Mouse (Mus musculus) stomach, embryonic 15.5 days (tissue): ENCODE measurements at regions not wholly inside any gene's neighbourhood (a gene's known extent, or its start where the extent isn't known, plus 50 kb on each side); places are given as distances from the start of the nearest gene placed in this dataset.

Experiments used
- ATAC-seq: fragments of 200-750 bp; cut with Nextera tagmentation; 2 replicates; pipeline ENCODE4 v1.8.0; 2017; ENCODE audit warnings: low read depth, moderate number of reproducible peaks, moderate TSS enrichment; ENCODE audit not compliant: insufficient read depth, low FRiP score
- H3K27ac ChIP-seq: fragments of 300-500 bp; sonication (generic); 2 replicates; pipeline ENCODE4 v1.5.1; 2015; ENCODE audit warnings: mild to moderate bottlenecking, inconsistent platforms
- H3K27me3 ChIP-seq: fragments of 300-500 bp; sonication (generic); replicated peaks from 2 replicates; pipeline ENCODE4 v1.6.1; 2015; ENCODE audit warnings: inconsistent platforms
- H3K36me3 ChIP-seq: fragments of 300-500 bp; sonication (generic); 2 replicates; pipeline ENCODE4 v1.6.1; 2015; ENCODE audit warnings: inconsistent platforms
- H3K4me1 ChIP-seq: fragments of 300-500 bp; sonication (generic); 2 replicates; pipeline ENCODE4 v1.6.1; 2015; ENCODE audit warnings: inconsistent platforms
- H3K4me2 ChIP-seq: fragments of 300-500 bp; sonication (generic); 2 replicates; pipeline ENCODE4 v1.6.1; 2015; ENCODE audit warnings: mild to moderate bottlenecking, inconsistent platforms
- H3K4me3 ChIP-seq: fragments of 300-500 bp; sonication (generic); replicated peaks from 2 replicates; pipeline ENCODE4 v1.5.1; 2015; ENCODE audit warnings: inconsistent platforms
- H3K9ac ChIP-seq: fragments of 300-500 bp; sonication (generic); 2 replicates; pipeline ENCODE4 v1.6.1; 2015; ENCODE audit warnings: inconsistent platforms
- H3K9me3 ChIP-seq: fragments of 300-500 bp; sonication (generic); 2 replicates; pipeline ENCODE4 v1.6.1; 2016; ENCODE audit warnings: inconsistent platforms
- WGBS: fragments of 180-500 bp; shearing (Covaris S2); methylation state at CpG from one replicate; pipeline ENCODE4 v1.1.7; 2015; 5-methylcytosine and 5-hydroxymethylcytosine counted together

- Histone ChIP-seq H3K27me3 (no peaks in the 10 kb centered on the region), H3K36me3 (no peaks in the 10 kb centered on the region), H3K4me3 (no peak overlapping the region), H3K4me1 (no peaks in the 10 kb centered on the region), H3K9ac (no peak overlapping the region), H3K27ac (no peak overlapping the region), H3K4me2 (no peak overlapping the region), H3K9me3 (no peaks in the 10 kb centered on the region)
- 78% methylated on average over 7 of the region's 7 CpGs for WGBS
- ATAC-seq, result no peak
These were observed 150.9 kb upstream of the Kirrel3 start for GRCm38 (mm10) chr9:34334555-34335468.

- Histone ChIP-seq H3K36me3 (no peaks in the 10 kb centered on the region), H3K9ac (no peak overlapping the region), H3K4me3 (no peak overlapping the region), H3K9me3 (no peaks in the 10 kb centered on the region), H3K4me2 (no peak overlapping the region), H3K4me1 (no peaks in the 10 kb centered on the region), H3K27ac (no peak overlapping the region), H3K27me3 (no peaks in the 10 kb centered on the region)
- WGBS, result 66% methylated on average over 2 of the region's 2 CpGs
- ATAC-seq, result no peak
These were observed 137.3 kb upstream of the Kirrel3 start for GRCm38 (mm10) chr9:34348442-34348841.

- Histone ChIP-seq H3K4me2 (no peak overlapping the region), H3K4me1 (no peaks in the 10 kb centered on the region), H3K9me3 (no peaks in the 10 kb centered on the region), H3K4me3 (no peak overlapping the region), H3K9ac (no peak overlapping the region), H3K27ac (no peak overlapping the region), H3K27me3 (no peaks in the 10 kb centered on the region), H3K36me3 (no peaks in the 10 kb centered on the region)
- WGBS, result 54% methylated on average over 3 of the region's 3 CpGs
- no peak for ATAC-seq
These were observed 135.7 kb upstream of the Kirrel3 start for GRCm38 (mm10) chr9:34349997-34350396.

- Histone ChIP-seq H3K9me3 (no peaks in the 10 kb centered on the region), H3K4me3 (no peak overlapping the region), H3K9ac (no peak overlapping the region), H3K36me3 (no peaks in the 10 kb centered on the region), H3K27me3 (no peaks in the 10 kb centered on the region), H3K27ac (no peak overlapping the region), H3K4me1 (no peaks in the 10 kb centered on the region), H3K4me2 (no peak overlapping the region)
- 79% methylated on average over 9 of the region's 9 CpGs for WGBS
- no peak for ATAC-seq
These were observed 131.9 kb upstream of the Kirrel3 start for GRCm38 (mm10) chr9:34353744-34354143.

GRCm38 (mm10) chr9:34354723-34355316, 130.9 kb upstream of the Kirrel3 start:
- no peak overlapping the region for H3K4me2 ChIP-seq
- H3K27ac ChIP-seq, result no peak overlapping the region
- H3K9ac ChIP-seq, result no peak overlapping the region
- H3K27me3 ChIP-seq, result no peaks in the 10 kb centered on the region
- H3K4me1 ChIP-seq, result no peaks in the 10 kb centered on the region
- no peaks in the 10 kb centered on the region for H3K36me3 ChIP-seq
- no peak for ATAC-seq
- no peaks in the 10 kb centered on the region for H3K9me3 ChIP-seq
- 68% methylated on average over 6 of the region's 6 CpGs for WGBS
- H3K4me3 ChIP-seq, result no peak overlapping the region

GRCm38 (mm10) chr9:34370686-34371398, 114.9 kb upstream of the Kirrel3 start:
- H3K9me3 ChIP-seq, result no peaks in the 10 kb centered on the region
- no peaks in the 10 kb centered on the region for H3K4me1 ChIP-seq
- no peak for ATAC-seq
- H3K27me3 ChIP-seq, result no peaks in the 10 kb centered on the region
- no peak overlapping the region for H3K4me2 ChIP-seq
- 63% methylated on average over 4 of the region's 4 CpGs for WGBS
- H3K4me3 ChIP-seq, result no peak overlapping the region
- H3K9ac ChIP-seq, result no peak overlapping the region
- no peak overlapping the region for H3K27ac ChIP-seq
- no peaks in the 10 kb centered on the region for H3K36me3 ChIP-seq

- no peak overlapping the region for H3K27ac ChIP-seq
- H3K4me1 ChIP-seq, result no peaks in the 10 kb centered on the region
- WGBS, result 42% methylated on average over 1 of the region's 1 CpGs
- no peak overlapping the region for H3K4me2 ChIP-seq
- no peaks in the 10 kb centered on the region for H3K27me3 ChIP-seq
- no peaks in the 10 kb centered on the region for H3K9me3 ChIP-seq
- ATAC-seq, result no peak
- no peak overlapping the region for H3K9ac ChIP-seq
- no peaks in the 10 kb centered on the region for H3K36me3 ChIP-seq
- no peak overlapping the region for H3K4me3 ChIP-seq
These were observed 110.5 kb upstream of the Kirrel3 start for GRCm38 (mm10) chr9:34375187-34375586.

GRCm38 (mm10) chr9:34380008-34380407, 105.7 kb upstream of the Kirrel3 start:
- 83% methylated on average over 3 of the region's 3 CpGs for WGBS
- Histone ChIP-seq H3K4me2 (no peak overlapping the region), H3K27ac (no peak overlapping the region), H3K4me3 (no peak overlapping the region), H3K27me3 (no peaks in the 10 kb centered on the region), H3K4me1 (no peaks in the 10 kb centered on the region), H3K9ac (no peak overlapping the region), H3K36me3 (no peaks in the 10 kb centered on the region), H3K9me3 (no peaks in the 10 kb centered on the region)
- ATAC-seq, result no peak

- H3K4me3 ChIP-seq, result no peak overlapping the region
- no peaks in the 10 kb centered on the region for H3K4me1 ChIP-seq
- H3K36me3 ChIP-seq, result no peaks in the 10 kb centered on the region
- 78% methylated on average over 3 of the region's 3 CpGs for WGBS
- H3K9ac ChIP-seq, result no peak overlapping the region
- H3K9me3 ChIP-seq, result no peaks in the 10 kb centered on the region
- no peak overlapping the region for H3K4me2 ChIP-seq
- no peaks in the 10 kb centered on the region for H3K27me3 ChIP-seq
- H3K27ac ChIP-seq, result no peak overlapping the region
- ATAC-seq, result no peak
These were observed 104.1 kb upstream of the Kirrel3 start for GRCm38 (mm10) chr9:34381601-34382000.

- Histone ChIP-seq H3K9me3 (no peaks in the 10 kb centered on the region), H3K36me3 (no peaks in the 10 kb centered on the region), H3K4me1 (no peaks in the 10 kb centered on the region), H3K27me3 (no peaks in the 10 kb centered on the region), H3K4me2 (no peak overlapping the region), H3K27ac (no peak overlapping the region), H3K4me3 (no peak overlapping the region), H3K9ac (no peak overlapping the region)
- WGBS, result 55% methylated on average over 1 of the region's 1 CpGs
- no peak for ATAC-seq
These were observed 103.5 kb upstream of the Kirrel3 start for GRCm38 (mm10) chr9:34382208-34382607.

GRCm38 (mm10) chr9:34386071-34386470, 99.6 kb upstream of the Kirrel3 start:
- Histone ChIP-seq H3K9ac (no peak overlapping the region), H3K4me2 (no peak overlapping the region), H3K27ac (no peak overlapping the region), H3K4me1 (no peaks in the 10 kb centered on the region), H3K36me3 (no peaks in the 10 kb centered on the region), H3K4me3 (no peak overlapping the region), H3K9me3 (no peaks in the 10 kb centered on the region), H3K27me3 (no peaks in the 10 kb centered on the region)
- WGBS, result 34% methylated on average over 4 of the region's 4 CpGs
- ATAC-seq, result no peak; the same call in 1 of the 2 replicates

GRCm38 (mm10) chr9:34393042-34393441, 92.7 kb upstream of the Kirrel3 start:
- Histone ChIP-seq H3K4me1 (no peaks in the 10 kb centered on the region), H3K4me2 (no peak overlapping the region), H3K36me3 (no peaks in the 10 kb centered on the region), H3K9me3 (no peaks in the 10 kb centered on the region), H3K27me3 (no peaks in the 10 kb centered on the region), H3K9ac (no peak overlapping the region), H3K4me3 (no peak overlapping the region), H3K27ac (no peak overlapping the region)
- WGBS, result 50% methylated on average over 6 of the region's 6 CpGs
- ATAC-seq, result no peak
